Mouse (Mus musculus) intestine, postnatal 0 days (tissue): ENCODE results near the gene Rassf2. TPM values are rescaled to one million over a fixed set of nuclear protein-coding genes. Genes with fewer than 3 reads are reported as not detected.

ENCODE experiments used
- ATAC-seq: fragments of 200-750 bp; cut with Nextera tagmentation; 2 replicates; pipeline ENCODE4 v1.8.0; 2017; ENCODE audit warnings: mild to moderate bottlenecking, moderate TSS enrichment, moderate library complexity
- H3K27ac ChIP-seq: fragments of 300-500 bp; sonication (generic); 2 replicates; pipeline ENCODE4 v1.5.1; 2014; ENCODE audit warnings: mild to moderate bottlenecking, low read depth, low read length, moderate library complexity
- H3K27me3 ChIP-seq: fragments of 300-500 bp; sonication (generic); replicated peaks from 2 replicates; pipeline ENCODE4 v1.6.1; 2014; ENCODE audit warnings: low read length, mixed read lengths; ENCODE audit not compliant: control insufficient read depth, insufficient read depth
- H3K36me3 ChIP-seq: fragments of 300-500 bp; sonication (generic); 2 replicates; pipeline ENCODE4 v1.6.1; 2014; ENCODE audit warnings: mild to moderate bottlenecking, moderate library complexity; ENCODE audit not compliant: control insufficient read depth, insufficient read depth
- H3K4me1 ChIP-seq: fragments of 300-500 bp; sonication (generic); replicated peaks from 2 replicates; pipeline ENCODE4 v1.6.1; 2014; ENCODE audit warnings: antibody characterized with exemption, low read length, mixed read lengths; ENCODE audit not compliant: control insufficient read depth, insufficient read depth
- H3K4me2 ChIP-seq: fragments of 300-500 bp; sonication (generic); replicated peaks from 2 replicates; pipeline ENCODE4 v1.6.1; 2014; ENCODE audit warnings: low read depth, mild to moderate bottlenecking, moderate library complexity
- H3K4me3 ChIP-seq: fragments of 300-500 bp; sonication (generic); 2 replicates; pipeline ENCODE4 v1.5.1; 2014; ENCODE audit warnings: low read depth, low read length
- H3K9ac ChIP-seq: fragments of 300-500 bp; sonication (generic); 2 replicates; pipeline ENCODE4 v1.6.1; 2014; ENCODE audit warnings: mild to moderate bottlenecking, low read depth, low read length
- H3K9me3 ChIP-seq: fragments of 300-500 bp; sonication (generic); 2 replicates; pipeline ENCODE4 v1.6.1; 2016; ENCODE audit warnings: mixed run types; ENCODE audit not compliant: control insufficient read depth
- CTCF ChIP-seq: sonication (generic); IDR thresholded peaks from 2 replicates; pipeline ENCODE4 v1.5.1; 2016; ENCODE audit warnings: low read depth, mild to moderate bottlenecking, control low read depth, antibody characterized with exemption, moderate library complexity
- WGBS: fragments of 180-500 bp; shearing (Covaris S2); extraction: QIAGEN DNeasy Blood & Tissue Kit; methylation state at CpG from one replicate; pipeline ENCODE4 v1.1.7; 2014; 5-methylcytosine and 5-hydroxymethylcytosine counted together
- polyA plus RNA-seq: library from polyadenylated mRNA; unstranded; fragments of >200 nt; fragmentation: Nextera tagmentation; extraction: Ambion mirVana; gene quantifications from 2 replicates; pipeline ENCODE4 v1.2.1, GENCODE M21; 2015

Gene Rassf2
- polyA plus RNA-seq, 1 experiment from 2014 or later, result 4.4 TPM

DNA sequence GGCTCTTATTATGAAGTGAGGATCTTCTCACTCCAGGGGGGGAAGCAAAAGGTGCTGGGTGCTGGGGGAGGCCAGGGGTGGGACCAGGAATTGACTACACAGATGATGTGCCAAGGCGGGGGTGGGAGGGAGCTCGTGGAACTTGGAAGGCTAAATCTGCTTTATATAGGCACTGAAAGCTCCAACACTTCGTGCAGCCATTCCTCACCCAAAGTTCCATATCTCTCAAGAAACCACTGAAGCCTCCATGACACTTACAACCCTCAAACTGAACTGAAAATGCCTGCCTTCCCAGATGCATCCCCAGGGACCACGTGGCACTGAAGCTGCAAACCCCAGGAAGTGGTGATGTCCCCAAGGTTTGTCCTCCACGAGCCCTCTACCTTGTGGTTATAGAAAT, 26.1 kb downstream of the Rassf2 start:
- ATAC-seq, result no peak

DNA sequence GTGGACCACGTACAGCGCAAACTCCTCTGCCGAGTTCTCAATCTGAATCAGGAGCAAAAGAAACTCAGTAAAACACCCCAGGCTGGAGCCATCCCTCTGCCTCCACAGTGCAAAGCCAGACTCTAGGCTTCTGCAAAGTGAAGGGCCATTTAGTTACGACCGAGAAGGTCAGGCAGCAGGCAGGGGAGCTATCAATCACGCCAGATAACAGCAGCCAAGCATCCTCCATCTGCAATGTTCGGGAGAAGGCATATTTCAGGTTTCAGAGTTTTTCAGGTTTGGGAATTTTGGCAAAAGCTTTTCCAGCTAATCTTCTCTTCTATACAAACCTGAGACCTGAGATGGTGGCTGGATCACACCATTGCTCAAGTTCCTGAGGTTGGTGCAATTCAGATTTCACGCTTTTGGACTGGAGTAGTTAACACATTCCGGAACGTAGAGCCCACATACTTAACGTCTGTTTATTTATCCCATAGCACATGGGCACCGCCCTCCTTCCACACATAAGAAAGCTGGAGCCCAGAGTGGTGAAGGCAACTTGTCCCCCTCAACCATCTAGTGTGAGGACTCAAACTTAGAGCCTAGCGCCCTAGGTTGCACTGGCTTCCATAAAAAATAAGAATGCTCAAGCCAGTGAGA, 28.2 kb downstream of the Rassf2 start:
- Histone ChIP-seq H3K9ac (no peak overlapping the region), H3K27ac (no peak overlapping the region), H3K4me1 (no peaks in the 10 kb centered on the region), H3K9me3 (no peaks in the 10 kb centered on the region), H3K4me3 (no peak overlapping the region), H3K4me2 (no peak overlapping the region), H3K27me3 (no peaks in the 10 kb centered on the region), H3K36me3 (peaks cover 4% of the 10 kb centered on the region; the same call in 1 of the 2 replicates)
- WGBS, result 58% methylated on average over 13 of the region's 13 CpGs
- TF ChIP-seq CTCF, result no peak
- ATAC-seq, result no peak

More for the DNA sequence above, 26.1 kb downstream of the Rassf2 start:
- Histone ChIP-seq H3K4me1 (no peaks in the 10 kb centered on the region; the same call in 1 of the 2 replicates), H3K4me2 (no peak overlapping the region), H3K4me3 (no peak overlapping the region), H3K9me3 (no peaks in the 10 kb centered on the region), H3K27me3 (no peaks in the 10 kb centered on the region), H3K9ac (no peak overlapping the region), H3K36me3 (peaks cover 4% of the 10 kb centered on the region; the same call in 1 of the 2 replicates), H3K27ac (no peak overlapping the region)
- no peak for TF ChIP-seq CTCF
- 71% methylated on average over 5 of the region's 5 CpGs for WGBS

DNA sequence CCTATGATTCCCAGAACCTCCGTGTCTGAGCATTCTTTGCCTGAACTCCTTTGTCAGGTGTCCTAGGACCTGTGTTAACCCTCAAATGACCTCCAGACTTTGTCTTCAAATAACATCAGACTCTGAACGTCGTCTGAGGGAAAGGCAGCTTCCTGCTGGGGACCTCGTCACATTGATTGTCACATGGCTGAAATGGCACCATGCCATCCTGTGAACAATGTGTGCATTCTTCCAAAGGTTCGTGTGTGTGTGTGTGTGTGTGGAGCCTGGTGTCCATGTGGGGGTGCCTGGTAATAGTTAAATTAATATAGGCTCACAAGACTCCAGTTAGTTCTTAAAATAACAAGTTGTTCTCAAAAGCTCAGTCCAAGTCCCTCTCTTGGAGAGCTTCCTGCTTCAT, 32.7 kb downstream of the Rassf2 start:
- WGBS, result 30% methylated on average over 5 of the region's 5 CpGs
- ATAC-seq, result 0 out of 2 replicates have a peak, but pooled peaks have one; percentile 33
- no peak overlapping the region for H3K9ac ChIP-seq
- H3K4me2 ChIP-seq, result no peak overlapping the region
- TF ChIP-seq CTCF, result no peak
- H3K27me3 ChIP-seq, result no peaks in the 10 kb centered on the region
- H3K4me1 ChIP-seq, result no peaks in the 10 kb centered on the region
- no peak overlapping the region for H3K4me3 ChIP-seq
- H3K36me3 ChIP-seq, result peaks cover 4% of the 10 kb centered on the region; the same call in 1 of the 2 replicates
- no peak overlapping the region for H3K27ac ChIP-seq
- no peaks in the 10 kb centered on the region for H3K9me3 ChIP-seq

DNA sequence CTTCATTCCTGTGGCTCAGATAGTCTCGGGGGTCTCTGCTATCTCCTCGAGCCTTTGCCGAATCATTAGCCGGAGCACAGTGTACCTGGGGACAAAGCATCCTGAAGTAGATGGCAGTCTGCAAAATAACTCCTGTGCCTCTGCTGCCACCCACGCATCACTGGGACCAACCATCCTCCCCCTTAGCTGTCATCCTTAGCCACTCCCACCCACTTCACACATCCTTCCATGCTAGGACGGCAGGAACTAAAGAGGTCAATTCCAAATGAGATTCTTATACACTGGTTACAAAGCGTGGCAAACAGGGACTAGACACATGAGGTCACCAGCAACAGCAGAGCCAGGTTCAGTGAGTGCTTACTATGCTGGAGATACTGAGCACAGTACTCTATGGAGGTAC, 33.7 kb downstream of the Rassf2 start:
- ATAC-seq, result no peak
- H3K4me2 ChIP-seq, result no peak overlapping the region
- no peaks in the 10 kb centered on the region for H3K9me3 ChIP-seq
- no peaks in the 10 kb centered on the region for H3K4me1 ChIP-seq
- WGBS, result 79% methylated on average over 7 of the region's 7 CpGs
- no peak for TF ChIP-seq CTCF
- H3K36me3 ChIP-seq, result peaks cover 4% of the 10 kb centered on the region; the same call in 1 of the 2 replicates
- no peak overlapping the region for H3K4me3 ChIP-seq
- H3K9ac ChIP-seq, result no peak overlapping the region
- no peaks in the 10 kb centered on the region for H3K27me3 ChIP-seq
- no peak overlapping the region for H3K27ac ChIP-seq

DNA sequence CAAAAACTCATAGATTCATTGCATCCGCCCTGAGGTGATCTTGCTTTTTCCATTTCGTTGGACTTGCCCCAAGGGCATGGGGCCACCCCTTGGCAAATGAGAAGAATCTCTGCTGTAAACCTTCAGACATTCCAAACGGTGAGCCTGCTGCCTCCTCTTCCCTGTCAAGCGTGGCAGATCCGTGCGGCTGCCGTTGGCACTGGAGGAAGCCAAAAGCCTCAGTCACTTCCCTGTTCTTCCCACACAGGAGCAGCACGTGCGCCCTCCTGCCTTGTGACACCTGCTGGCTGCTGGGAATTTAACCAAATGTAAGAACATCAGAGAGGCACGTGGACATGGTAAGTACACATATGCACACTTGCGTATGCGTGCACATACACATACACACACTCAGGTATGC, 34.3 kb downstream of the Rassf2 start:
- no peak overlapping the region for H3K4me2 ChIP-seq
- H3K36me3 ChIP-seq, result peaks cover 4% of the 10 kb centered on the region; the same call in 1 of the 2 replicates
- no peak overlapping the region for H3K9ac ChIP-seq
- no peak overlapping the region for H3K27ac ChIP-seq
- TF ChIP-seq CTCF, result no peak
- no peaks in the 10 kb centered on the region for H3K9me3 ChIP-seq
- no peaks in the 10 kb centered on the region for H3K27me3 ChIP-seq
- WGBS, result 80% methylated on average over 12 of the region's 12 CpGs
- no peaks in the 10 kb centered on the region for H3K4me1 ChIP-seq
- no peak for ATAC-seq
- no peak overlapping the region for H3K4me3 ChIP-seq

GRCm38 (mm10) chr2:131994971-131995370, 35.1 kb downstream of the Rassf2 start:
- Histone ChIP-seq H3K4me1 (no peaks in the 10 kb centered on the region), H3K27ac (no peak overlapping the region), H3K36me3 (peaks cover 4% of the 10 kb centered on the region; the same call in 1 of the 2 replicates), H3K27me3 (no peaks in the 10 kb centered on the region), H3K4me3 (no peak overlapping the region), H3K4me2 (no peak overlapping the region), H3K9me3 (no peaks in the 10 kb centered on the region), H3K9ac (no peak overlapping the region)
- ATAC-seq, result no peak
- no peak for TF ChIP-seq CTCF
- WGBS, result 91% methylated on average over 6 of the region's 6 CpGs
